10 mouse cellular contexts compared by ENCODE assay signal in genomic region chr1:39340647-39341046, GRCm38 (mm10). TPM values are rescaled to one million over a fixed set of nuclear protein-coding genes. Genes with fewer than 3 reads are reported as not detected.
DNase-seq lines count a peak whose midpoint lies in the region; ATAC-seq lines count a peak whose summit lies in the region.
"Had no signal": no experiment of that assay in that cellular context is flagged by ENCODE, and none has a peak within 500 bp of the region (broad histone marks: within the 10 kb centered on the region; RNA-seq: fewer than 3 reads in every experiment).

No protein-coding gene starts in this region.

- 13% methylated on average over 8 of the region's 8 CpGs for WGBS in liver, embryonic 12.5 days (ENCODE audit: insufficient replicate concordance)
- 22% methylated on average over 8 of the region's 8 CpGs for WGBS in hindbrain, embryonic 13.5 days
- WGBS in midbrain, embryonic 16.5 days = 20% methylated on average over 8 of the region's 8 CpGs

- no peak overlapping the region for H3K4me3 ChIP-seq in liver, embryonic 12.5 days
- H3K4me3 ChIP-seq in hindbrain, embryonic 13.5 days = no peak overlapping the region
- H3K4me3 ChIP-seq in midbrain, embryonic 16.5 days (ENCODE audit: low read depth, low read length) = no peak overlapping the region
- H3K4me3 ChIP-seq: embryonic facial prominence, embryonic 13.5 days; myocyte had no signal

- no peak for ATAC-seq in liver, embryonic 12.5 days
- ATAC-seq in hindbrain, embryonic 13.5 days (ENCODE audit: low FRiP score) = peak; percentile 66; the same call in 1 of the 2 replicates
- peak; percentile 79 for ATAC-seq in midbrain, embryonic 16.5 days

- DNase-seq in liver = peak; percentile 20
- peak; percentile 52 to 86 for DNase-seq in adrenal gland, adult (ENCODE audit: inconsistent age in 2 of 2, low spot score in 1 of 2)
- DNase-seq in embryo, embryonic 10.5 days (ENCODE audit: low spot score) = peak; percentile 75
- peak; percentile 34 for DNase-seq in layer of hippocampus, adult 9-11 months
- peak; percentile 50 for DNase-seq in yolk sac, embryonic 10.5 days (ENCODE audit: low spot score)

- peaks cover 42% of the 10 kb centered on the region for H3K27me3 ChIP-seq in liver, embryonic 12.5 days (replicated peaks)
- H3K27me3 ChIP-seq in hindbrain, embryonic 13.5 days = 0 out of 2 replicates have a peak, but pooled peaks cover 8% of the 10 kb centered on the region
- H3K27me3 ChIP-seq in midbrain, embryonic 16.5 days (ENCODE audit: control insufficient read depth, insufficient read depth, low read depth, low read length) = no peaks in the 10 kb centered on the region

- H3K4me1 ChIP-seq in liver, embryonic 12.5 days = no peaks in the 10 kb centered on the region
- no peaks in the 10 kb centered on the region; the same call in none of the 2 replicates for H3K4me1 ChIP-seq in hindbrain, embryonic 13.5 days (replicated peaks)
- no peaks in the 10 kb centered on the region for H3K4me1 ChIP-seq in midbrain, embryonic 16.5 days (ENCODE audit: control insufficient read depth, insufficient read depth, low read length)

- H3K36me3 ChIP-seq in liver, embryonic 12.5 days = no peaks in the 10 kb centered on the region
- H3K36me3 ChIP-seq in hindbrain, embryonic 13.5 days = no peaks in the 10 kb centered on the region
- H3K36me3 ChIP-seq in midbrain, embryonic 16.5 days (ENCODE audit: control insufficient read depth, insufficient read depth, low read length) = no peaks in the 10 kb centered on the region
- H3K36me3 ChIP-seq: embryonic facial prominence, embryonic 13.5 days had no signal

- H3K27ac ChIP-seq in liver, embryonic 12.5 days = no peak overlapping the region
- H3K27ac ChIP-seq in hindbrain, embryonic 13.5 days = no peak overlapping the region
- H3K27ac ChIP-seq in midbrain, embryonic 16.5 days (ENCODE audit: low read length) = no peak overlapping the region
- H3K27ac ChIP-seq: embryonic facial prominence, embryonic 13.5 days had no signal

- no peaks in the 10 kb centered on the region for H3K9me3 ChIP-seq in liver, embryonic 12.5 days (replicated peaks)
- no peaks in the 10 kb centered on the region for H3K9me3 ChIP-seq in hindbrain, embryonic 13.5 days
- H3K9me3 ChIP-seq in midbrain, embryonic 16.5 days (replicated peaks; ENCODE audit: control insufficient read depth, low read length, poor library complexity, severe bottlenecking) = no peaks in the 10 kb centered on the region
- H3K9me3 ChIP-seq: embryonic facial prominence, embryonic 13.5 days had no signal

- no peak overlapping the region for H3K4me2 ChIP-seq in liver, embryonic 12.5 days
- H3K4me2 ChIP-seq in hindbrain, embryonic 13.5 days = no peak overlapping the region
- H3K4me2 ChIP-seq in midbrain, embryonic 16.5 days (ENCODE audit: low read length) = no peak overlapping the region
- H3K4me2 ChIP-seq: embryonic facial prominence, embryonic 13.5 days had no signal

- H3K9ac ChIP-seq in liver, embryonic 12.5 days = no peak overlapping the region
- H3K9ac ChIP-seq in hindbrain, embryonic 13.5 days = no peak overlapping the region
- H3K9ac ChIP-seq in midbrain, embryonic 16.5 days (ENCODE audit: low read depth, low read length) = no peak overlapping the region
- H3K9ac ChIP-seq: embryonic facial prominence, embryonic 13.5 days had no signal

RNA-seq across cellular contexts. Expression of gene Rpl31, which starts 27.0 kb away (rescaled TPM):
- polyA plus RNA-seq in liver, embryonic 12.5 days (2016; fragmentation: Nextera tagmentation; extraction: Ambion mirVana) = 511 and 538 TPM in 2 replicates
- polyA plus RNA-seq in hindbrain, embryonic 13.5 days (2015; fragmentation: Nextera tagmentation; extraction: Ambion mirVana) = 394 and 397 TPM in 2 replicates
- polyA plus RNA-seq in midbrain, embryonic 16.5 days (2015; fragmentation: Nextera tagmentation; extraction: Ambion mirVana) = 261 and 295 TPM in 2 replicates

Comparison
In these comparisons a context has a peak if more than half of its experiments do, and no peak if none do; other contexts are left out.
1. DNase-seq: peak in every context shown above with its lines; median percentile 75 in embryo, embryonic 10.5 days; 69 in adrenal gland, adult; 50 in yolk sac, embryonic 10.5 days; 34 in layer of hippocampus, adult 9-11 months; 20 in liver.